Mouse (Mus musculus): ENCODE results near the gene Cacna1e.

Gene Cacna1e

GRCm38 (mm10) chr1:154615759-154616158 lies 268.5 kb downstream of the Cacna1e start:
- no peak for DNase-seq

GRCm38 (mm10) chr1:154608516-154608915 lies 275.8 kb downstream of the Cacna1e start:
- no peak for DNase-seq

DNA sequence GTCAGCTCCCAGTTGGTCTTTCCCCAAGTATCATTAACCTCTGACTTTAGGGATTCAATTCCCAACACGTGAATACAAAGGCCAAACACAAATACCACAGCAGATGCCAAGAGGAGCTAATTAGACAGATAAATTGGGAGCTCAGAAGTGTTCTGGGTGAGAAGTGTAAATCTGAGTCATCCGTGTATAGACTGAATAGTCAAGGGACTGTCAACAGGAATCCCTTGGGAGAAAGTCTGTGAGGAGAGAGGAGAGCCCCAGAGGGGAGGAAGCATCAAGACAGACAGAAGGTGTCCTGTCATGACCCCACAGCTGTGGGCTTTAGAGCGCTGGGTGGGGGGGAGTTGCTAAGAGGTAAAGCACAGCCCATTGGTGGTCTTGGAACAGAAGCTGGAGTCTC lies 276.9 kb downstream of the Cacna1e start:
- no peak for DNase-seq

- no peak for DNase-seq
Measured at GRCm38 (mm10) chr1:154605601-154606000, 278.7 kb downstream of the Cacna1e start.

GRCm38 (mm10) chr1:154603781-154604180 lies 280.5 kb downstream of the Cacna1e start:
- DNase-seq = no peak

- no peak for DNase-seq
Measured at GRCm38 (mm10) chr1:154602531-154602930, 281.8 kb downstream of the Cacna1e start.

DNA sequence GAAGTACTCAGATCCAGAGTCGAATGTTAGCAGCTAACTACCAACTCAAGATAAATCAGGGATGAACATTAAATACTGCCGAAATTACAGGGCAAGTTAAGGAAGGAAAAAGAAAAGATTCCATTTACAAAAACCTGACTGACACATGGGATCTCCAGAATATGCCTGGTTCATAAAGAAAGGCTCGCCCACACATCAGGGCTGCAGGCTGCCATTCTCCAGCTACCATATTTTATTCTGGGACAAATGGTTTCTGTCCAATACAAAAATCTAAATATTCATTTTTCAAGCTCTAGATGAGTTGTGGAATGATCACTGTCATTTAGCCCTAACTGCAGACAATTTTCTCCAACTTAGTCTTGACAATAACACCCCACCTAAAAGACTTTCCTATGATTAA lies 301.8 kb downstream of the Cacna1e start:
- DNase-seq = no peak

DNA sequence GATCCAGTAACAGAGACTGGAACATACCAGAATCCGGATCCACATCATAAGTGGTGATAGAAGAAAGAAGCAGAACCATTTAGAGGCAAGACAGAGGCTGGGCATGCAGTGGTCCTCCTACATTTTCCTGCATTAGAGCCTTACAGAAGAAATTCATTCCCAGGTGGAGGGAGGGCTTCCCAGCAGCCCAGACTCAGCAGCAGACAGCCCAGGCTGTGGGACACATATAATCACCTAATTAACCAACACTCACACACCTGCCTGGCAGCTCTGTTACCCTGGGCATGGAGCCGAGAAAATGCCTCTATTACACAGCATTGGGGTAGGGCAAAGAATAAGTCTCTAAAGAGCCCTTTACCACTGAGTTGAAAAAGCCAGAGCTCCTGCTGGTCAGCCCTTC lies 304.4 kb downstream of the Cacna1e start:
- DNase-seq = no peak

GRCm38 (mm10) chr1:154578748-154579147 lies 305.6 kb downstream of the Cacna1e start:
- DNase-seq = no peak

- no peak for DNase-seq
Measured at GRCm38 (mm10) chr1:154576418-154576817, 307.9 kb downstream of the Cacna1e start.

DNA sequence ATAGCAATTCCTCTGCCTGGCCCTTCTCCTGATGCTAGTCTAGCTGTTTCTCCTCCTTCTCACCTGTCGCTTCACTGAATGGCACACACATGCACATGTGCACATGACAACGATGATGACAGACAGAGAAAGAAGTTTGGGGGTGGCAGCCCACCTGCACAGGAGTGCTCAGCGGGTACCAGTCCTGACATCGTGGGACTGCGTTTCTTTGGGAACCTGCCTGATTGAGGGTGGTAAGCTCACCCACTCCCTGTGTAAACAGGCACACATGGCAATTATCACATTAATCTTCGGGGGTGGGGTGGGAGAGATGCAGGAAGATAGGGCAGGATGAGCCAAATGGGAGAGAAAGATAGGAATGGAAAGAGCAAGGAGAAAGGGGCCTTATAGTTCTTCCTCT lies 318.3 kb downstream of the Cacna1e start:
- DNase-seq = no peak

- DNase-seq = no peak
Measured at GRCm38 (mm10) chr1:154555811-154556210, 328.5 kb downstream of the Cacna1e start.

GRCm38 (mm10) chr1:154553132-154553531 lies 331.2 kb downstream of the Cacna1e start:
- DNase-seq = no peak

GRCm38 (mm10) chr1:154537445-154537844 lies 346.9 kb downstream of the Cacna1e start:
- no peak for DNase-seq

DNA sequence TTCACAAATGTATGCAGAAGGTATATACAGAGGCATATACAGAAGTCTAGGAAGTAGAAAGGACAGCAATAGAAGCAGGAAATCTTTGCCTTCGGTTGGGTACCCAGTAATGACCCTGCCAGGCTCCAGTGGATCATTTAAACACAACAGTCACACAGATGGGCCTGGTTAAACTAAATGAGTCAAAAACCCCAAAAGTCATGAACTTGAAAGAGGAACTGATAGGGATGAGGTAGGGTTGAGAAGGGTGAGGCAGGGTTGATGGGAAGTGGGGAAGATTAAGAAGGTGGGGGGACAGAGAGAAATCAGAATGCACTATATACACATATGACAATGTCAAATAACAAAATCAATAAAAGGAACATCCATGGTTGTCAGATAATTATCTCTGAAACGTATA lies 347.5 kb downstream of the Cacna1e start:
- DNase-seq = no peak

DNA sequence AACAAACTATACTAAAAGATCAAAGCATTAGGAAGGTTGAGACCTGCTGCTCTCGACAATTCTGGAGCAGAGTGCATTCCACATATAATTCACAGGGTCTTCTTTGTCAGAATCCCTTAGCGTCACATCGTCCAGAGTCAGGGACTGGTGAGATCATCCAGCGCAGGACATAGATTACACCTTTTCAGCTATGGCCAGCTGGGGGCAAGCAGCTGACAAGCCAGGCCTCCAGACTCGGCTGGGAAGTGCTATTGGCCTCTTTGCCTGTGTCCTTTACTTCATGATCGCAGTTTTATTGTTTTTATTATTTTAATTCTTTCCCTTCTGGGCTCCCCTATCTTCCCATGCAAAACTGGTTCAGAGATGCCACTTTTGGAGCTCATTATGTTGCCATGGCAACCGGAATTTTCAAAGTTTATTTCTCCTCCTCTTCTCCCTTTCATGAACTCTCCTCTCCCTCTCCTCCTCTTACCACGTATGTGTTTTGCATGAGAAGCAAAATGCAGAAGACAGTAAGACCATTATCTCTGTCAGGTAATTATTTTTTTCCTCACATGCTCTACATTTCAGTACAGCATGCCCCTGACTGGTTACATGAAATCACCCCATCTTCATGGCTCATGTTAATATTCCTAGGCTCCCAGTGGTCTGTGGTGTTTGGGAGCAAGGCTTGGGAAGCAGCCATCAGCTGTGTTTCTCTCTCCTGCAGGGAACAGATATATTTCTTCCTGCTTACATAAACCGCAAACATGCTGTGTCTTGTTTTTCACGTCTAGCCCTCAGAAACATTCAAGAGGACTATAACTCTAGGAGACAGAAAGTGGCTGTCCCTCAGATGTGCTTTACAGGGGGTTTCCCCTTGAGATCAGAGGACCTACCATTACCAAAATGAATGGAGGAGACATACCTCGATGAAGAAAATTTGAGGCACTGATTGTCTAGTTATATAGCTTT lies 351.0 kb downstream of the Cacna1e start:
- DNase-seq = no peak

GRCm38 (mm10) chr1:154529666-154530065 lies 354.6 kb downstream of the Cacna1e start:
- no peak for DNase-seq

DNA sequence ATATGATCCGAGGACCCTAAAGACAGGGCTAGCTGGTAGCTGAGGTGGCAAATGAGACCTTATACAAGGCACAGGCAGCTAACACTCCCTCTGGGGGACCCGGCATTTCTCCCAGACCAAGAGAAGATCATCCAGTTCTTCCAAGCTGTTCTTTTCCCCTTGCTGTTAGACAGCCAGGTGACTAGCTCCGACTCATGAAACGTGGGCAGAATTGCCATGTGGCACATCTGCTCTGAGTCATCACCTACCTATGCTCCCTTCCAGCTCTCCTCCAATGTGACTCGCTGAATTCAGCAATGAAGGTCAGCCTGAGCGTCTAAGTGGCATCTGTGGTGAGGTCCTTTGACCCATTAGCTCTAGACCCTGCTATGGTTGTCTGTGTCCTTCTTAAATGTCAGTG lies 355.5 kb downstream of the Cacna1e start:
- no peak for DNase-seq

DNA sequence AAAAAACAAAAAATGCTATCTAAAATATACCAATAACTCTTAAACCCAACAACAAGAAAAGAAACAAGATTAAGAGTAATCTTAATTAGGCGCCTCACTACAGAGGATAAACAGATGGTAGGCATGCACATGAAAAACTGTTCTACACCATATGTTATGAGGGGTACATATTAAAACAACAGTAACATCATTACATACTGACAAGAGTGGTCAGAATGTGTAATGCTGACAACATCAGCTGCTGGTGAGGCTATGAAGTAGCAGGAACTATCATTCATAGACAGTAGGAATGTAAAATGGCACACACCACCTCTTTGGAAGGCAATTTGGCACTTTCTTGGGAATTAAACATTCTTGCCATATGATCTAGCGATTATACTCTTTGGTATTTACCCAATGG lies 363.6 kb downstream of the Cacna1e start:
- DNase-seq = no peak

- DNase-seq = no peak
Measured at GRCm38 (mm10) chr1:154515350-154515749, 369.0 kb downstream of the Cacna1e start.

GRCm38 (mm10) chr1:154511736-154512135 lies 372.6 kb downstream of the Cacna1e start:
- DNase-seq = no peak

GRCm38 (mm10) chr1:154504005-154504404 lies 380.3 kb downstream of the Cacna1e start:
- DNase-seq = no peak

DNA sequence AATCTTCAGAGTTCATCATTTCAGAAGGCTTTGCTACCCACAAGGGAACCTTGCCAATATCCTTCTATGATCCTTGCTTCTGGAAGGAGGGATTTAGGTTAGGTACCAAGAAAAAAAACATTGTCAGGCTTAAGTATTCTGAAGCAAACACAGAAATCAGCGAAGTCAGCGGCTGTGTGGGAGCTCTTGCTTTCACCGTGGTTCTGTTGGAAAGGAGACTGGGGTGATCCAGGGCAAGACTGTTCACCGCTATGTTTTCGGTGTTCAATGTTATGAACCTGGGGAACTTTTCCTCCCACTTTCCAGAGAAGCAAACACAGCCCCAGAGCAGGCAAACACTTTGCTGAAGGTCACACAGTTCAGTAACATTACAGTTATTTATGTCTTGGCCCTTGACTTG lies 383.4 kb downstream of the Cacna1e start:
- no peak for DNase-seq

DNA sequence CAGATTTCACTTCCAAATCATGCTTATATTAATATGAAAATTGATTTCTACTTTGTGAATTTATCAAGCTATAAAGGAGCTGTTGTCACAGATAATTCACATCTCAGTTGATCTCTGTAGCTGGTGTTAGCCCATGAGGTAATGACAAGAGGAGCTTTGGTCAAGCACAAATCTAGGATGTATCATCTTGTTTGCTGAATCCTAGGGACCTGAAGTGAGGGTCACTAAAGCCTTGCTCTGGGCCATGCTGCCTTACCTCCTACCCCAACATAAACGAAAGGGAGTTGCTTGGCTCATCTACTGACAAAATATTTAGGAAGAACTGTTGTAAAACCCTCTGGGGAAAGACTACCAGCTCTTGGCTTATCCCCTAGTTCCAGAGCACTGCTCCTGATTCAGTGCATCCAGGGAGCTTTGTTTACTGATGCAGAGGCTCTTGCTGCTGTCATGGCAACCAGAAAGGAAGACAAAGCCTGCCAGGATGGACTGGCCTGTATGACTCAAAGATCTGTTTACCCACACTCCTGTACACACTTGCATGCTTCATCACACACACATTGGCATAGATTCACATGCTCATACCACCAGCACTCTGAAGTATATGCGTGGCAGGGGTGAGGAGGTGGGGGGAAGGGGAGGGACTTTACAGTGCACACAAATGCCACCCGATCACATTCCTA lies 384.0 kb downstream of the Cacna1e start:
- DNase-seq = no peak

All from kidney, adult 8-10 months (tissue).